Mouse (Mus musculus): Measurements from ENCODE around the gene Lst1. TPM values are rescaled to one million over a fixed set of nuclear protein-coding genes. Genes with fewer than 3 reads are reported as not detected.

Lst1 gene
- polyA plus RNA-seq, 1 experiment from 2014 or later: 5.8 TPM

DNA sequence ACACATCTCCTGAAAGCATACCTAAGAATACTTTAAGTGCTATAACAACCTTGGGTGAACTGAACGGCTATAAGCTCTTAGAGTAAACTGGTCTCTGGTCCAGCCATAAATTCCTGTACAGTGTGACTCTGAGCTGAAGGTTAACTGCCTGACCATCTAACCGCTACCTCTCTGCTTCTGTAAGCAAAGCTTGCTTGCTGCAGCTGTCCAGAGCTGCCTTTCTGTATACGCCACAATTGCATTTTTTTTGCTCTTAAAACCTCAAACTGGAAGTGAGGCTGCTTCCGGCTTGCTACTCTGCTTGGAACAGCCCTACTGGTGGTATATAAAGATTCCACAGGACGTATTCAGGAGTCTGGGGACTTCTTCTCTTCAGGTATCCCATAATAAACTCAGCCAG, 44.4 kb upstream of the Lst1 start:
- Histone ChIP-seq H3K27me3 (ENCODE audit: control insufficient read depth, insufficient read depth, low read length) (no peaks in the 10 kb centered on the region), H3K27ac (ENCODE audit: low read depth, low read length) (no peak overlapping the region), H3K4me3 (ENCODE audit: low read depth, low read length) (no peak overlapping the region), H3K9me3 (ENCODE audit: control insufficient read depth, low read length) (no peaks in the 10 kb centered on the region), H3K4me1 (ENCODE audit: control insufficient read depth, insufficient read depth, low read length) (peaks cover 3% of the 10 kb centered on the region), H3K4me2 (ENCODE audit: low read depth) (no peak overlapping the region), H3K9ac (ENCODE audit: low read length) (no peak overlapping the region), H3K36me3 (ENCODE audit: control insufficient read depth, insufficient read depth, low read length) (peaks cover 9% of the 10 kb centered on the region; the same call in 1 of the 2 replicates)
- DNase-seq (ENCODE audit: low spot score) (no peak), ATAC-seq (ENCODE audit: insufficient read depth, low FRiP score, low TSS enrichment) (no peak)
- WGBS: 91% methylated on average over 5 of the region's 5 CpGs

DNA sequence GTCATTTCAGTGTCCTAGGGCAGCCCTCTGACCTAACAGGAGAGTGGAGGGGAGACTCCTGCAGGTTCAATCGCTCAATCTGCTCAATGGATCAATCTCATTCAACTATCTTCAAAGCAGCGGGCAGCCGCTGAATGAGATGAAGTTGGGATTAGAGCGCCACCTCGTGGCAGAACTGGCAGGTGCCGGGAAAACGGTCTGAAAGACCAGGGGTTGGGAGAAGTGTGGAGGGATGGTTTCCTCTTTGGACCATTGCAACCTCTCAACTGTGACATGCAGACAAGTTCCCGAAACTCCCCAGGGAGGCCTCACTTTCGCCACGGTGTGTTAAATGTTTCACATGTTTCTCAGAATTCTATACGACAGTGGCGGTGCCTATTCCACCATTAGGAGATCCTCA, 43.8 kb upstream of the Lst1 start:
- no peaks in the 10 kb centered on the region for H3K9me3 ChIP-seq (ENCODE audit: control insufficient read depth, low read length)
- H3K4me1 ChIP-seq (ENCODE audit: control insufficient read depth, insufficient read depth, low read length): peaks cover 3% of the 10 kb centered on the region
- no peak overlapping the region for H3K9ac ChIP-seq (ENCODE audit: low read length)
- DNase-seq (ENCODE audit: low spot score): peak; percentile 87
- no peak overlapping the region for H3K4me2 ChIP-seq (ENCODE audit: low read depth)
- no peaks in the 10 kb centered on the region for H3K27me3 ChIP-seq (ENCODE audit: control insufficient read depth, insufficient read depth, low read length)
- WGBS: 17% methylated on average over 12 of the region's 12 CpGs
- no peak overlapping the region for H3K4me3 ChIP-seq (ENCODE audit: low read depth, low read length)
- H3K27ac ChIP-seq (ENCODE audit: low read depth, low read length): no peak overlapping the region
- no peak for ATAC-seq (ENCODE audit: insufficient read depth, low FRiP score, low TSS enrichment)
- H3K36me3 ChIP-seq (ENCODE audit: control insufficient read depth, insufficient read depth, low read length): peaks cover 9% of the 10 kb centered on the region; the same call in 1 of the 2 replicates

DNA sequence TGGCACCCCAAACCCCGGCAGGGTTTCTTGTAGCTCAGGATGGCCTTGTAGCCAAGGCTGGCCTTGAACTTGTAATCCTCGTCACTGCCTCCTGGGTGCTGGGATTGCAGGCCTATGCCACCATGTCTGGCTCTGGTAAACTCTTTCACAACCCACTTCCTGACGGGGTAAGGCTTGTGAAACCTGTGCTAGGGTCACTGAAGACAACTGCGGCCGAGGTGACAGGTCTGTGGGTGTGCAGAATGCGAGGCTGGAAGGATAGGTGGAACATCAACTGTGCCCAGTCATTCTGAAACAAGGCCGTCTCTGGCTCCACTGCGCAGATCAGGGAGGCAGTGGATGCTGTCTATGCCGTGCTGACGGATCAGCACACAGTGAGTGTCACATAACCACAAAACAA, 42.8 kb upstream of the Lst1 start:
- H3K27me3 ChIP-seq (ENCODE audit: control insufficient read depth, insufficient read depth, low read length): no peaks in the 10 kb centered on the region
- H3K9ac ChIP-seq (ENCODE audit: low read length): no peak overlapping the region
- H3K27ac ChIP-seq (ENCODE audit: low read depth, low read length): no peak overlapping the region
- WGBS: 91% methylated on average over 10 of the region's 10 CpGs
- H3K4me1 ChIP-seq (ENCODE audit: control insufficient read depth, insufficient read depth, low read length): no peaks in the 10 kb centered on the region; the same call in none of the 2 replicates
- peaks cover 9% of the 10 kb centered on the region; the same call in 1 of the 2 replicates for H3K36me3 ChIP-seq (ENCODE audit: control insufficient read depth, insufficient read depth, low read length)
- DNase-seq (ENCODE audit: low spot score) (no peak), ATAC-seq (ENCODE audit: insufficient read depth, low FRiP score, low TSS enrichment) (no peak)
- no peaks in the 10 kb centered on the region for H3K9me3 ChIP-seq (ENCODE audit: control insufficient read depth, low read length)
- no peak overlapping the region for H3K4me3 ChIP-seq (ENCODE audit: low read depth, low read length)
- H3K4me2 ChIP-seq (ENCODE audit: low read depth): no peak overlapping the region

DNA sequence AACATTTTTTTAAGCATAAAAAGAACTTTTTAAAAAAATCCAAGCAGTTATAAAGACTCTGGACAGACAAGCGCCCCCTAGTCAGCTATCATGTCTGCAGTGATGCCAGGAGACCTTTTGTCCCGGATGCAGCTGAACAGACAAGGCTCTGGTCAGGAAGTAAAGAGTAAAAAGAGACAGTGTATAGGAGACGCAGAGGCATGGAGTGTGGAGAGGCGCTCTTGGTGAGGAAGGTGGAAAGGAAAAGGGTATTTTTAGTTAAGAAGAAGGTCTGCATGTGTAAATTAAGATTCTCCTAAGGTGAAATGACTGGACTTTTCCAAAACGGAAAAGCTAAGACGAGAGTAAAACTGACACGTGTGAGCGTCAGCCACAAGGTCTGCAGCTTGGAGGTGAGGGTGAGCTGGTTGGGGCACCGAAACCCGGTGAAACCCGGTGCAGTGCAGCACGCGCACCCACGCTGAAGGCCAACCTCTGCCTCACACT, 38.4 kb upstream of the Lst1 start:
- Histone ChIP-seq H3K4me2 (ENCODE audit: low read depth) (no peak overlapping the region), H3K9ac (ENCODE audit: low read length) (no peak overlapping the region), H3K4me3 (ENCODE audit: low read depth, low read length) (no peak overlapping the region), H3K36me3 (ENCODE audit: control insufficient read depth, insufficient read depth, low read length) (peaks cover 9% of the 10 kb centered on the region; the same call in 1 of the 2 replicates), H3K9me3 (ENCODE audit: control insufficient read depth, low read length) (no peaks in the 10 kb centered on the region), H3K27ac (ENCODE audit: low read depth, low read length) (no peak overlapping the region), H3K4me1 (ENCODE audit: control insufficient read depth, insufficient read depth, low read length) (no peaks in the 10 kb centered on the region), H3K27me3 (ENCODE audit: control insufficient read depth, insufficient read depth, low read length) (no peaks in the 10 kb centered on the region)
- DNase-seq (ENCODE audit: low spot score) (no peak), ATAC-seq (ENCODE audit: insufficient read depth, low FRiP score, low TSS enrichment) (no peak)
- whole genome bisulfite sequencing: 88% methylated on average over 14 of the region's 14 CpGs

DNA sequence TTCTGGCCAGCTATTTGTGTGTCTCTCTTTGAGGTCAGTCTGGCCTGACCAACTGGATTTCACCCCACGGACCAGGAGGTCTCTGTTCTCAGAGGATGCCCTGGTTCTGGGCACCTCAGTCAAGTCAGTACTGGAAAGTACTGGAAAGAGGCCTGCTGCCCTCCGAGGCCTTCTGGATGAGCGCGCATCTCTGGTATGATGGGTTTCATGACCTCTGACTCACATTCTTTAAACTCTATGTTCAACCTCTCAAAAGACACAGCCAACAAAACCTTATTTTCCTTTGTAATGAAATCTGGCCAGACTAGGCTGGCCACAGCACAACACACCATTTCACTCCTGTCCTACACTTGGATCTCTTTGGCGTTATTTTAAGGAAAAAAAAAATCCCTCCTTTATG, 37.2 kb upstream of the Lst1 start:
- no peaks in the 10 kb centered on the region for H3K27me3 ChIP-seq (ENCODE audit: control insufficient read depth, insufficient read depth, low read length)
- peaks cover 11% of the 10 kb centered on the region for H3K36me3 ChIP-seq (ENCODE audit: control insufficient read depth, insufficient read depth, low read length)
- no peak overlapping the region for H3K4me3 ChIP-seq (ENCODE audit: low read depth, low read length)
- ATAC-seq (ENCODE audit: insufficient read depth, low FRiP score, low TSS enrichment) (no peak), DNase-seq (ENCODE audit: low spot score) (no peak)
- no peak overlapping the region for H3K4me2 ChIP-seq (ENCODE audit: low read depth)
- H3K9ac ChIP-seq (ENCODE audit: low read length): no peak overlapping the region
- H3K27ac ChIP-seq (ENCODE audit: low read depth, low read length): no peak overlapping the region
- 89% methylated on average over 5 of the region's 5 CpGs for WGBS
- no peaks in the 10 kb centered on the region for H3K4me1 ChIP-seq (ENCODE audit: control insufficient read depth, insufficient read depth, low read length)
- H3K9me3 ChIP-seq (ENCODE audit: control insufficient read depth, low read length): no peaks in the 10 kb centered on the region

DNA sequence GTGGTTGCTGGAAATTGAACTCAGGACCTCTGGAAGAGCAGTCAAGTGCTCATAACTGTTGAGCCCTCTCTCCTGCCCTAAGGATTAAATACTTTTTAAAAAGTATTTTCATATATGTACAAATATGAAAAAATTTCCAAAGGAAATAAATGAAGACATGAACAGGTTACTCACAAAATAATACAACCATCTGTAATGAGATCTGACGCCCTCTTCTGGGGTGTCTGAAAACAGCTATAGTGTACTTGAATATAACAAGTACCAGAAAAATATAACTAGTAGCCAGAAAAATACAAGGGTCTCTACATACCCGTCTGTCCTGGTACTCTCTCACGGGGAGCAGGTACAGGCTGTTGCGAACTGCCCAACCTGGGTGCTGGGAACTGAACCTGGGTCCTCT, 36.4 kb upstream of the Lst1 start:
- Histone ChIP-seq H3K27me3 (ENCODE audit: control insufficient read depth, insufficient read depth, low read length) (no peaks in the 10 kb centered on the region), H3K9me3 (ENCODE audit: control insufficient read depth, low read length) (no peaks in the 10 kb centered on the region), H3K4me1 (ENCODE audit: control insufficient read depth, insufficient read depth, low read length) (no peaks in the 10 kb centered on the region), H3K27ac (ENCODE audit: low read depth, low read length) (no peak overlapping the region), H3K4me3 (ENCODE audit: low read depth, low read length) (no peak overlapping the region), H3K36me3 (ENCODE audit: control insufficient read depth, insufficient read depth, low read length) (peaks cover 13% of the 10 kb centered on the region), H3K9ac (ENCODE audit: low read length) (no peak overlapping the region), H3K4me2 (ENCODE audit: low read depth) (no peak overlapping the region)
- no peak for ATAC-seq (ENCODE audit: insufficient read depth, low FRiP score, low TSS enrichment)
- WGBS: over 99% methylated on average over 4 of the region's 4 CpGs
- no peak for DNase-seq (ENCODE audit: low spot score)

DNA sequence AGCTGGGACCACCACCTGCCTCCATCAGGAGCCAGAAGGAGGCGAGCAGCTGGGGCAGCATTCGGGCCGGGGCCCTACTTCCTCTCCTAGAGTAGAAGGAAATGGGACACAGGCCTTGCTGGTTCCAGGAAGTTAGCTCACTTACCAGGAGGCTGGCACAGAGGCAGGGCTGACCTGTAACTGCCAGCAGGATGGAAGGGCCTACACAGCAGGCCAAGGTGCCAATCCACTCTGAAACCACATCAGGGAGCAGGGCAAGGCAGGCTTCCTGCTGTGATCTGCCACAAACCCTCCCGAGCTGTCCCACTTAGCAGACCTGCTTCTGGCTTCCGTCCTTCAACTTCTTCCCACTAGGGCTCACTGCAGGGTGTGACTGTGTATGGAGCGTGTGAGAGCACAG, 34.1 kb upstream of the Lst1 start:
- Histone ChIP-seq H3K9me3 (ENCODE audit: control insufficient read depth, low read length) (no peaks in the 10 kb centered on the region), H3K36me3 (ENCODE audit: control insufficient read depth, insufficient read depth, low read length) (peaks cover 10% of the 10 kb centered on the region), H3K27me3 (ENCODE audit: control insufficient read depth, insufficient read depth, low read length) (no peaks in the 10 kb centered on the region), H3K27ac (ENCODE audit: low read depth, low read length) (no peak overlapping the region), H3K9ac (ENCODE audit: low read length) (no peak overlapping the region), H3K4me2 (ENCODE audit: low read depth) (no peak overlapping the region), H3K4me1 (ENCODE audit: control insufficient read depth, insufficient read depth, low read length) (no peaks in the 10 kb centered on the region), H3K4me3 (ENCODE audit: low read depth, low read length) (no peak overlapping the region)
- peak; percentile 6 for DNase-seq (ENCODE audit: low spot score)
- no peak for ATAC-seq (ENCODE audit: insufficient read depth, low FRiP score, low TSS enrichment)
- WGBS: 80% methylated on average over 6 of the region's 6 CpGs

DNA sequence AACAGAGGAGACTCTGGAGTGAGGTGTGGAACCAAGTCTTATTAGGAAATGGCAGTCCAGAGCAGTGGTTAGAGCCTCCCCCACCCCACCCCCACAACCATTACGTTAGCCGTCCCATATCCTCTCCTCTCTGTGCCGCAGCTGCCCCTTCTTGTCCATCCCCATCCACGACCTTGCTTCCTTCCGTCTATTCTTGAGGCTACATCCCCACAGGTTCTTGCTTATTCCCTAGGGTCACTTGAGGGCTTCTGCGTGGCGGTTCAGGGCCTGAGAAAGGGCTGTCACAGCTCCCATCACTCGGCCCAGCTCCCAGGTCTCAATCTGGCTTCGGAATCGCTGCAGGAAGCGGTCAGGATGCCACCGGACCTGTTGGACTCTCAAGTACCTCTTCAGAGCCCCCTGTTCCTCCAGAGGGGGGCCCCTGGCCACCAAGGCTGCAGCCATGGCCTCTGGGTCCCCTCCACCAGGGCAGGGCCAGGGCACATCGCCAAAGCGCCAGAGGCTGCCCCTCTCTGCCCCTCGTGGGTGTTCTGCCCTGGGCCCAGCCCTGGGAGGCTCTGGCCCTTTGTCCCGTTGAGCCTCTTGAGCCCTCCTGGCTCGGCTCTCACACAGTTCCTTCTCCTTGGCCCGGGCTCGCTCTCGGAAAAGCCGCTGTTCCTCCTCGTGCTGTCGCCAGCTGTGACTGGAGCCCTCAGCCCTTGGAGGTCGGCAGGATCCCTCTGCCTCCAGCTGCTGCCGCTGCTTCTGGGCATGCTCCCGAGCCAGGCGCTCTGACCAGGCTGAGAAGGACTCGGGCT, 32.1 kb upstream of the Lst1 start, which contains the start of gene Gm16181:
TSS of gene Gm16181 (plus strand) at position 679 of the 797 bp plus-strand sequence.
- 86% methylated on average over 28 of the region's 28 CpGs for WGBS

DNA sequence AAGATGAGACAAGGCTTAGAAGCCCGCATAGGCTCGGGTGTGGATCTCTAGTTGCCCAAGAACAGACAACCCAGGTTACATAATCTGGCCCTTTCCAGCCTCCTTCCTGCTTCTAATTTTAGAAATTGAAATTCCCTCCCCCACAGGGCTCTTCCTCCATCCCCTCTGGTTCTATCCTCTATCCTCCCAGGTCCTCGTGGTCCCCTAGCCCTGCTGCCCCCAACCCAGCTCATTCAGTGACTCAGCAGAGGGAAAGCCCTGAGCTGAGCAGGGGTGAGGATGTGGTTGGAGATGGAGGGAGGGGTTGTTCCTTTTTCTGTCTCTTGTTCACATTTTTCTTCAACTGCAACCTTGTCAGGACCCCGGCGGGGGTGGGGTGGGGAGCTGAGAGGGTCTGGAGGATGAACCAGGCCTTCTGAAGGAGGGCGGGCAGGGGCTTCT, 31.4 kb upstream of the Lst1 start:
- no peak overlapping the region for H3K27ac ChIP-seq (ENCODE audit: low read depth, low read length)
- DNase-seq (ENCODE audit: low spot score) (no peak), ATAC-seq (ENCODE audit: insufficient read depth, low FRiP score, low TSS enrichment) (no peak)
- H3K9me3 ChIP-seq (ENCODE audit: control insufficient read depth, low read length): no peaks in the 10 kb centered on the region
- H3K27me3 ChIP-seq (ENCODE audit: control insufficient read depth, insufficient read depth, low read length): no peaks in the 10 kb centered on the region
- no peaks in the 10 kb centered on the region for H3K4me1 ChIP-seq (ENCODE audit: control insufficient read depth, insufficient read depth, low read length)
- WGBS: 86% methylated on average over 6 of the region's 6 CpGs
- H3K4me2 ChIP-seq (ENCODE audit: low read depth): no peak overlapping the region
- no peak overlapping the region for H3K9ac ChIP-seq (ENCODE audit: low read length)
- no peak overlapping the region for H3K4me3 ChIP-seq (ENCODE audit: low read depth, low read length)
- peaks cover 8% of the 10 kb centered on the region for H3K36me3 ChIP-seq (ENCODE audit: control insufficient read depth, insufficient read depth, low read length)

More for the DNA sequence above, 32.1 kb upstream of the Lst1 start, which contains the start of gene Gm16181:
- DNase-seq (ENCODE audit: low spot score) (no peak), ATAC-seq (ENCODE audit: insufficient read depth, low FRiP score, low TSS enrichment) (no peak)
- H3K4me3 ChIP-seq (ENCODE audit: low read depth, low read length): no peak within 1 kb of the TSS
- H3K27me3 ChIP-seq (ENCODE audit: control insufficient read depth, insufficient read depth, low read length): no peaks in the 10 kb centered on the region
- no peaks in the 10 kb centered on the region for H3K4me1 ChIP-seq (ENCODE audit: control insufficient read depth, insufficient read depth, low read length)
- H3K9ac ChIP-seq (ENCODE audit: low read length): no peak within 1 kb of the TSS
- peaks cover 10% of the 10 kb centered on the region for H3K36me3 ChIP-seq (ENCODE audit: control insufficient read depth, insufficient read depth, low read length)
- H3K27ac ChIP-seq (ENCODE audit: low read depth, low read length): no peak within 1 kb of the TSS
- H3K9me3 ChIP-seq (ENCODE audit: control insufficient read depth, low read length): no peaks in the 10 kb centered on the region
- no peak within 1 kb of the TSS for H3K4me2 ChIP-seq (ENCODE audit: low read depth)

Measured in neural tube, embryonic 11.5 days (tissue).